Mouse (Mus musculus) heart, postnatal 14 days (tissue): Measurements from ENCODE around the gene Fam234a. TPM values are rescaled to one million over a fixed set of nuclear protein-coding genes. Genes with fewer than 3 reads are reported as not detected.
"Not testable (repeated sequence)": the region's sequence is repeated elsewhere in the genome, so short reads cannot be mapped to it uniquely, and the experiment has no call there.

ENCODE experiments used
- DNase-seq, 2 experiments: peaks; one replicate each; pipeline ENCODE4 v3.0.0; 2021 to 2022
- intact Hi-C: fragments of 180-260 bp; cut with DNase I; formaldehyde crosslinking; loops from one replicate; pipeline ENCODE4 v1.15.1; 2025
- long read RNA-seq, 2 experiments: library from polyadenylated mRNA; stranded (forward); transcript quantifications; one replicate each; pipeline ENCODE4 v2.0.0; 2021
- total RNA-seq, 2 experiments: library from RNA; stranded (reverse); gene quantifications; 2 replicates each; pipeline ENCODE4 v1.2.3; 2021

Fam234a gene
- 10 to 100 TPM; 92.5 to 95.8 TPM for total RNA-seq
- long read RNA-seq, experiment 1, transcript Fam234a-202 (12 exons, 2,629 nt) = major isoform, 34 of 142 reads
- long read RNA-seq, experiment 1, transcript Fam234a-206 (12 exons, 2,749 nt) = minor isoform, 15 of 142 reads
- long read RNA-seq, experiment 1, transcript Fam234a-201 (13 exons, 3,714 nt) = minor isoform, 31 of 142 reads
- long read RNA-seq, experiment 1, transcript Fam234a-209 (13 exons, 2,833 nt) = minor isoform, 23 of 142 reads
- long read RNA-seq, experiment 1, partial matches to known transcripts = 10 of 142 reads
- long read RNA-seq, experiment 1, other reads (novel, unspliced or antisense) = 24 of 142 reads
- long read RNA-seq, experiment 2, transcript Fam234a-209 (13 exons, 2,833 nt) = minor isoform, 21 of 161 reads
- long read RNA-seq, experiment 2, transcript Fam234a-206 (12 exons, 2,749 nt) = minor isoform, 21 of 161 reads
- long read RNA-seq, experiment 2, transcript Fam234a-202 (12 exons, 2,629 nt) = major isoform, 41 of 161 reads
- long read RNA-seq, experiment 2, transcript Fam234a-201 (13 exons, 3,714 nt) = minor isoform, 25 of 161 reads
- long read RNA-seq, experiment 2, partial matches to known transcripts = 9 of 161 reads
- long read RNA-seq, experiment 2, other reads (novel, unspliced or antisense) = 31 of 161 reads

GRCm38 (mm10) chr17:26244101-26244841 lies at the start of gene Fam234a:
Gene Fam234a, minus strand, starts transcription at chr17:26244242.
- DNase-seq = peak; percentile 94 to 96
- intact Hi-C loops = loop anchor here (5.0 kb wide), 1 partner anchor 122 kb away; the partner anchor contains the start of gene Mrpl28

- intact Hi-C loops = no loop called here
Observed at GRCm38 (mm10) chr17:26289475-26289874, 45.4 kb upstream of the Fam234a start.

GRCm38 (mm10) chr17:26286199-26286955 lies 42.3 kb upstream of the Fam234a start:
- intact Hi-C loops = no loop called here

More at GRCm38 (mm10) chr17:26289475-26289874, 45.4 kb upstream of the Fam234a start:
- no peak for DNase-seq

GRCm38 (mm10) chr17:26276711-26277110 lies 32.7 kb upstream of the Fam234a start:
- intact Hi-C loops = loop anchor here (1.0 kb wide), 1 partner anchor 176 kb away; no protein-coding TSS in a partner anchor
- peak; percentile 25 to 55 for DNase-seq

More at GRCm38 (mm10) chr17:26286199-26286955, 42.3 kb upstream of the Fam234a start:
- DNase-seq = no peak

GRCm38 (mm10) chr17:26275933-26276332 lies 31.9 kb upstream of the Fam234a start:
- DNase-seq = peak; percentile 5 to 6
- intact Hi-C loops = loop anchor here (1.0 kb wide), 1 partner anchor 176 kb away; no protein-coding TSS in a partner anchor

GRCm38 (mm10) chr17:26272586-26272985 lies 28.5 kb upstream of the Fam234a start:
- intact Hi-C loops = no loop called here
- no peak for DNase-seq

- DNase-seq, intact Hi-C loops: not testable (repeated sequence)
Observed at GRCm38 (mm10) chr17:26269577-26269976, 25.5 kb upstream of the Fam234a start.

GRCm38 (mm10) chr17:26268851-26269250 lies 24.8 kb upstream of the Fam234a start:
- intact Hi-C loops = no loop called here
- no peak for DNase-seq

- no peak for DNase-seq
- intact Hi-C loops = no loop called here
Observed at GRCm38 (mm10) chr17:26262384-26262783, 18.3 kb upstream of the Fam234a start.

GRCm38 (mm10) chr17:26261826-26262225 lies 17.8 kb upstream of the Fam234a start:
- DNase-seq = no peak
- intact Hi-C loops = no loop called here

GRCm38 (mm10) chr17:26255313-26255712 lies 11.3 kb upstream of the Fam234a start:
- intact Hi-C loops = loop anchor here (10.0 kb wide), 1 partner anchor 949 kb away; the partner anchor contains the start of gene Lemd2

GRCm38 (mm10) chr17:26253399-26253798 lies 9.4 kb upstream of the Fam234a start:
- no peak for DNase-seq
- intact Hi-C loops = loop anchor here (10.0 kb wide), 1 partner anchor 951 kb away; the partner anchor contains the start of gene Lemd2

More at GRCm38 (mm10) chr17:26255313-26255712, 11.3 kb upstream of the Fam234a start:
- DNase-seq = no peak

- DNase-seq = peak; percentile 90 to 94
- intact Hi-C loops = loop anchor here (10.0 kb wide), 1 partner anchor 952 kb away; the partner anchor contains the start of gene Lemd2
Observed at GRCm38 (mm10) chr17:26252539-26253251, 8.7 kb upstream of the Fam234a start, which contains the start of gene Luc7l. Gene Luc7l, plus strand, starts transcription at chr17:26252896.

GRCm38 (mm10) chr17:26251886-26252538 lies 8.0 kb upstream of the Fam234a start:
- DNase-seq = no peak
- intact Hi-C loops = loop anchor here (10.0 kb wide), 1 partner anchor 953 kb away; the partner anchor contains the start of gene Lemd2

GRCm38 (mm10) chr17:26243471-26244100 lies 456 bp downstream of the Fam234a start:
- DNase-seq = peak; percentile 66 to 75
- intact Hi-C loops = loop anchor here (2.0 to 5.0 kb wide), 2 partner anchors 105 to 121 kb away; partner anchors contain the start of genes Axin1 and Mrpl28

- no peak for DNase-seq
- intact Hi-C loops = loop anchor here (5.0 kb wide), 1 partner anchor 119 kb away; the partner anchor contains the start of gene Mrpl28
Observed at GRCm38 (mm10) chr17:26240990-26241389, 3.1 kb downstream of the Fam234a start.

GRCm38 (mm10) chr17:26240120-26240790 lies 3.8 kb downstream of the Fam234a start:
- no peak for DNase-seq
- intact Hi-C loops = loop anchor here (5.0 kb wide), 1 partner anchor 118 kb away; the partner anchor contains the start of gene Mrpl28
